Mouse (Mus musculus): Measurements from ENCODE around the gene Wdr62. TPM values are rescaled to one million over a fixed set of nuclear protein-coding genes. Genes with fewer than 3 reads are reported as not detected.

The Wdr62 gene
- total RNA-seq, 2 experiments from 2014 or later: 5.0 to 5.5 TPM

Other genes starting within 250 kb of the Wdr62 start
- gene Zfp14, start 229.0 kb downstream of the Wdr62 start, total RNA-seq (2021): 10 to 100 TPM; 10.9 to 11.5 TPM
- gene Zfp82, start 207.5 kb downstream of the Wdr62 start, total RNA-seq (2021): 1 to 10 TPM; 4.6 to 8.5 TPM
- 1 to 10 TPM in 1 of 2 experiments, not detected in 1; 1.9 TPM for gene Gm26920, start 190.0 kb downstream of the Wdr62 start, total RNA-seq (2021)
- 10 to 100 TPM; 12.9 to 17.3 TPM for gene Zfp566, start 189.9 kb downstream of the Wdr62 start, total RNA-seq (2021)
- 10 to 100 TPM; 64.8 to 65.3 TPM for gene Zfp260, start 185.6 kb downstream of the Wdr62 start, total RNA-seq (2021)
- 10 to 100 TPM; 33.0 to 33.9 TPM for gene Zfp382, start 158.5 kb downstream of the Wdr62 start, total RNA-seq (2021)
- 10 to 100 TPM; 66.8 to 68.1 TPM for gene Zfp146, start 110.7 kb downstream of the Wdr62 start, total RNA-seq (2021)
- gene Cox7a1, start 96.3 kb downstream of the Wdr62 start, total RNA-seq (2021): 1 to 10 TPM; 1.5 to 2.0 TPM
- 100 to 1,000 TPM; 193 to 198 TPM for gene Capns1, start 81.6 kb downstream of the Wdr62 start, total RNA-seq (2021)
- 10 to 100 TPM; 94.9 to 96.9 TPM for gene Polr2i, start 48.5 kb downstream of the Wdr62 start, total RNA-seq (2021)
- 100 to 1,000 TPM; 229 to 238 TPM for gene Tbcb, start 48.1 kb downstream of the Wdr62 start, total RNA-seq (2021)
- not detected for gene Ovol3, start 44.7 kb downstream of the Wdr62 start, total RNA-seq (2021)
- under 1 TPM; 0.40 to 0.54 TPM for gene Thap8, start 325 bp downstream of the Wdr62 start, total RNA-seq (2021)
- gene Clip3, start 11.3 kb upstream of the Wdr62 start, total RNA-seq (2021): 100 to 1,000 TPM; 403 to 414 TPM
- gene Alkbh6, start 28.3 kb upstream of the Wdr62 start, total RNA-seq (2021): 10 to 100 TPM; 42.0 to 44.2 TPM
- 1 to 10 TPM; 6.9 to 8.3 TPM for gene Syne4, start 34.4 kb upstream of the Wdr62 start, total RNA-seq (2021)
- under 1 TPM; 0.58 to 0.66 TPM for gene E130208F15Rik, start 41.3 kb upstream of the Wdr62 start, total RNA-seq (2021)
- 1 to 10 TPM; 7.1 to 7.4 TPM for gene Sdhaf1, start 43.5 kb upstream of the Wdr62 start, total RNA-seq (2021)
- gene Lrfn3, start 82.4 kb upstream of the Wdr62 start, total RNA-seq (2021): 10 to 100 TPM; 46.3 to 50.7 TPM
- 10 to 100 TPM; 10.4 to 11.0 TPM for gene Tyrobp, start 133.3 kb upstream of the Wdr62 start, total RNA-seq (2021)
- gene Hcst, start 139.4 kb upstream of the Wdr62 start, total RNA-seq (2021): not detected
- 1 to 10 TPM; 2.1 to 3.0 TPM for gene Nfkbid, start 141.3 kb upstream of the Wdr62 start, total RNA-seq (2021)
- 100 to 1,000 TPM; 739 to 767 TPM for gene Aplp1, start 165.1 kb upstream of the Wdr62 start, total RNA-seq (2021)
- gene Kirrel2, start 177.3 kb upstream of the Wdr62 start, total RNA-seq (2021): under 1 TPM; 0.26 to 0.56 TPM
- under 1 TPM in 1 of 2 experiments, not detected in 1; 0.08 TPM for gene Nphs1, start 177.9 kb upstream of the Wdr62 start, total RNA-seq (2021)
- under 1 TPM in 1 of 2 experiments, not detected in 1; 0.66 TPM for gene Prodh2, start 213.2 kb upstream of the Wdr62 start, total RNA-seq (2021)